Mouse (Mus musculus) cerebellum, adult 2 months (tissue): ENCODE data around the gene Fnd3c2.

Experiments used
- CTCF ChIP-seq: fragments of 200-500 bp; IDR thresholded peaks from 2 replicates; pipeline ENCODE4 v1.5.1; 2011; ENCODE audit warnings: low read depth, mild to moderate bottlenecking, control low read depth, low read length, moderate library complexity, borderline replicate concordance; ENCODE audit not compliant: insufficient read depth
- POLR2A ChIP-seq: fragments of 200-500 bp; IDR thresholded peaks from 2 replicates; pipeline ENCODE4 v1.6.1; 2011; ENCODE audit warnings: low read length, control low read depth, borderline replicate concordance; ENCODE audit not compliant: insufficient read depth

DNA sequence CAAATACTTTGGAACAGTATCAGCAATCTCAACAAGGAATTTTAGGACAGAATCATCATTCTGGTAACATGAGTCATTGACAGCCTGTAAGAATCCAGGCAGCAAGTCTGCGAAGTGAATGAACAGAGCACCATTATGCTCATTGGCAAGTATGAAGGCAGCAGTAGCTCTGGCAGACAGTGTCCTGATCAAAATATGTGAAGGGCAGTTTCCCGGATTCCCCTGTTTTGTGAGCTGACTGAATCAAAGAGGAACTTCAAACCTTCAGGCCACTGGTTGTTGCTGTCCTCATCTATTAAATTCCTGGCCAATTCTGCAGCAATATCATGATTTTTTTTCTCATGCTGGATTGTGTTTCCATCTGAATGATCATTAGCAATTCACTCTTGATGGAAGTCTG is 29.3 kb upstream of the Fnd3c2 start:
- TF ChIP-seq CTCF, result no peak
- TF ChIP-seq POLR2A, result no peak
